Mouse (Mus musculus) granulocyte monocyte progenitor cell, adult 5-6 weeks (primary cell): ENCODE results near the gene Gm11237. TPM values are rescaled to one million over a fixed set of nuclear protein-coding genes. Genes with fewer than 3 reads are reported as not detected.
"Not testable (repeated sequence)": the region's sequence is repeated elsewhere in the genome, so short reads cannot be mapped to it uniquely, and the experiment has no call there.

Source experiments
- ATAC-seq: replicated peaks from 2 replicates; pipeline ENCODE4 v1.8.0; 2016; ENCODE audit warnings: mild to moderate bottlenecking, moderate TSS enrichment, inconsistent platforms; ENCODE audit not compliant: poor library complexity, severe bottlenecking
- total RNA-seq, 2 experiments: library from RNA; stranded (forward) in 1 of 2; stranded (reverse) in 1 of 2; fragments of 200-712, 200-1000 nt in 1 of 2; fragments of >200 nt in 1 of 2; fragmentation: Nextera tagmentation in 1 of 2; gene quantifications; 2 replicates each; pipeline ENCODE4 v1.2.3; 2014 to 2017

Gene Gm11237
- not detected in 2 replicates for total RNA-seq (2014; fragmentation: Nextera tagmentation)
- not detected in 2 replicates for total RNA-seq (2017)

GRCm38 (mm10) chr4:73622684-73623083 lies at the start of gene Gm11237:
TSS of gene Gm11237 (plus strand) at chr4:73622984.
- ATAC-seq, result not testable (repeated sequence)

GRCm38 (mm10) chr4:73599248-73599647 lies 23.5 kb upstream of the Gm11237 start:
- ATAC-seq, result no peak

GRCm38 (mm10) chr4:73607581-73607980 lies 15.2 kb upstream of the Gm11237 start, which contains the start of gene Gm11238:
TSS of gene Gm11238 (plus strand) at chr4:73607881.
- ATAC-seq, result not testable (repeated sequence)

GRCm38 (mm10) chr4:73637821-73638220 lies 15.0 kb downstream of the Gm11237 start, which contains the start of gene Gm11236:
TSS of gene Gm11236 (plus strand) at chr4:73638121.
- ATAC-seq, result not testable (repeated sequence)

- ATAC-seq, result not testable (repeated sequence)
Measured at GRCm38 (mm10) chr4:73661864-73662263, 39.1 kb downstream of the Gm11237 start.

DNA sequence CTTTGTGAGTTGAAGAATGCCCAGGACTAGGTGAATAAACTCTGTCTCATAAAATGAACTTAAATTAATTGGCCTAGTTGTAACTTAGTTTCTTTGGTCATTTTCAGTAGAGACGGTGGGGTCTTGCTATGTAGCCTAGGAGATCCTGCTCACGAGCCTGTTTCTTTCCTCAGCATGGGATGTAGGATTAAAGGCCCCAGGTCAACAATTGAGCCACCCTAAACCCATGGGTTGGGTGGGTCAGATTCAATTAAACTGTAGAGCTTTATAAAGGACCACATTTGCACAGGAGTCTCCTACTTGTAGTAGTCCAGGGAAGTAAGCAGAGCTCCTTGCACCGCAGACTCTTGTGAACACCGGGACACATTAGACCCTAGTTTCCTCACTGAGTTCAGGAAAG lies 45.3 kb downstream of the Gm11237 start, which contains the start of gene Gm11239:
Gene Gm11239 (plus strand): TSS at position 301 of the 400 bp plus-strand sequence.
- not testable (repeated sequence) for ATAC-seq

Other genes starting within 250 kb of the Gm11237 start
- gene Gm11487, start 217.9 kb upstream of the Gm11237 start, total RNA-seq (2014; fragmentation: Nextera tagmentation), result not detected in 2 replicates
- gene Gm11487, start 217.9 kb upstream of the Gm11237 start, total RNA-seq (2017), result not detected in 2 replicates
- gene Gm11238, start 15.1 kb upstream of the Gm11237 start, total RNA-seq (2014; fragmentation: Nextera tagmentation), result not detected in 2 replicates
- gene Gm11238, start 15.1 kb upstream of the Gm11237 start, total RNA-seq (2017), result not detected in 2 replicates
- gene Gm11236, start 15.1 kb downstream of the Gm11237 start, total RNA-seq (2014; fragmentation: Nextera tagmentation), result not detected in 2 replicates
- gene Gm11236, start 15.1 kb downstream of the Gm11237 start, total RNA-seq (2017), result not detected in 2 replicates
- gene Gm11239, start 45.4 kb downstream of the Gm11237 start, total RNA-seq (2014; fragmentation: Nextera tagmentation), result not detected in 2 replicates
- gene Gm11239, start 45.4 kb downstream of the Gm11237 start, total RNA-seq (2017), result not detected in 2 replicates
- gene Gm428, start 60.5 kb downstream of the Gm11237 start, total RNA-seq (2014; fragmentation: Nextera tagmentation), result not detected in 2 replicates
- not detected in 2 replicates for gene Gm428, start 60.5 kb downstream of the Gm11237 start, total RNA-seq (2017)
- not detected in 2 replicates for gene Rasef, start 168.0 kb downstream of the Gm11237 start, total RNA-seq (2014; fragmentation: Nextera tagmentation)
- gene Rasef, start 168.0 kb downstream of the Gm11237 start, total RNA-seq (2017), result not detected in 2 replicates